Mouse (Mus musculus) mouse trophoblast stem cell (cell line): Measurements from ENCODE around the gene Calml4.
"Not testable (repeated sequence)": the region's sequence is repeated elsewhere in the genome, so short reads cannot be mapped to it uniquely, and the experiment has no call there.

Source experiments
- in situ Hi-C, 2 experiments: fragments of 300-500 bp; cut with MseI, MboI; formaldehyde crosslinking; loops; 2 replicates in 1 of 2; 3 replicates in 1 of 2; pipeline ENCODE4 v1.15.1; 2025

Gene Calml4

DNA sequence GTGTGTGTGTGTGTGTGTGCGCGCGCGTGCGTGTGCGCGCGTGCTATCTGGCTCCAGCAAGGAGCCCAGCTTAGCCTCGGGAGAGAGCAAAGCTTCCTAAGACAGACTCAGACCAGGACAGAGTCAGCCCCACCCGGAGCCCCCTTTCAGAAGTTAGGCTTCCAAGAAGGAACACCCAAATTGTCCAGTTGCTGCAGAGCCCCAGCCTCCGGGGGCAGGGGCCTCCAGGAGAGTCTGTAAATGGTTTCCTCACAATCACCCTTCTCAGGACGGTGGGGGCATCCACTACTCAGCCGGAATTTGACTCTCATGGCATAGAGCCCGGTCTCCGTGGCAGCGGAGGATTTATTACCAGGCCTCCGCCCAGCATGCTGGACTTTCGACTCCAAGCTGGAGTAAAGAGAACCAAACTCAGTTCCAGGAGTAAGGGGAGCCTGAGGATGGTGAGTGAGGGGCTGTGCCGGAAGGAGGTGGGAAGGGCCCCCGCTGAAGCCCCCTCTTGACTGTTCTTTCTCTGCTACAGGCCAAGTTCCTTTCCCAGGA lies at the start of gene Calml4:
Gene Calml4 (plus strand): TSS at position 362 of the 543 bp plus-strand sequence.
- in situ Hi-C loops = no loop called here

DNA sequence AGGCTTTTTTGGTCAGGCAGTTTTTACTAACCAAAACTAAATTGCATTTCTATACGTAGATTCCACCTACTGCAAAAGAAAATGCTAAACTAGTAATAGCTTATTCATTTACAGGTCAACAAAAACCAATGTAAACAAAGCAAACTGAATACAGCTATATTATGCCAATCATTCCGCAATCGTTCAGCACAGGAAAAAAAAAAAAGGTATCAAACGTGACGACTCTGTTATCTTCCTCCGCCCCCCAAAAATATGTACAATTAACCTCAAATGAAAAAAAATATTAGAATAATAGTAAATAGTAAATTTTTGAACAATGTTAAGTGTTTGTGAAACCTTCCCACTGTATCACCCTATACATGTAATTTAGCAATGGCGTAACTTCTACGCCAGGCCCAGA lies 47.8 kb upstream of the Calml4 start:
- in situ Hi-C loops = no loop called here

DNA sequence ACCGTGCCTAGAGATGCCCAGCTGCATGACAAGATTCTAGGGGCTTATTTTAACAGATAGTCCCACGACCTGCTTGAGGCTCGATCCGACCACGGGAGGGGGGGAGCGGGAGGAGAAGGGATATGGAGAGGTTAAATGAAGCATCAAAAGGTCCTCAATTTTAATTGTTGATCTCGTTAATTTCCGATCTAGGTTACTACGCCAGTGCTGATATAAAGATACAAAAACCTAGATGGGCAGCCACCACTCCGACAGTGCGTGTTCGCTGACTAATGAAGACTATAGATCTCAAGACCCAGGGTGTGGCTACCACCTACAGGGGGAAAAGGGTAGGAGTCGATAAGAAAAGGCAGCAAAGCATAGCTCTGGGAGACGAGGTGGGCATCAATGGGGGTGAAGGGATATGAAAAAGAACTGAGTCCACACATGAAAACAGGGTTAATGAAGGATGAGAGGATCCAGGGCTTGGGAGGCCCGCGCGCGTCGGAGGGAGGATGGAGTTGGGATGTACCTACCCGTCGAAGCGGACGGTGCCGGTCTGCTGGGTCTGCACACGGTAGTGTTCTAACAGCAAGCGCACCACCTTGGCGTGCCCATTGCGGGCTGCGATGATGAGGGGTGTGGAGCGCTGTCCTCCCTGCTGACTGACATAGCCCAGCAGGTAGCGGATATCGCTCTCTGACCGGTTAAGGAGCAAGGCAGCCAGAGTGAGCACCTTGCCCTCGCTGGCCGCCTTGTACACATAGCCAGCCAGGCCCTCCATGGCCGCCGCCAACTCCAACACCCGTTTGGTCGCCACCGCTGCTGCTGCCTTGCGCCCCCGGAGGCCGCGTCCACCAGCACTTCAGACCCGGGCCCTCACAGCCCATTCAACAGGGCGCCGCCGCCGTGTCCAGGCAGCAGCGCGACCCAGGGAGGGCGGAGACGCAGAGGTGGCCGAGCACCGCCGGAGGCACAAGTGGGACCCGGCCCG lies 47.1 kb upstream of the Calml4 start:
- in situ Hi-C loops = no loop called here

DNA sequence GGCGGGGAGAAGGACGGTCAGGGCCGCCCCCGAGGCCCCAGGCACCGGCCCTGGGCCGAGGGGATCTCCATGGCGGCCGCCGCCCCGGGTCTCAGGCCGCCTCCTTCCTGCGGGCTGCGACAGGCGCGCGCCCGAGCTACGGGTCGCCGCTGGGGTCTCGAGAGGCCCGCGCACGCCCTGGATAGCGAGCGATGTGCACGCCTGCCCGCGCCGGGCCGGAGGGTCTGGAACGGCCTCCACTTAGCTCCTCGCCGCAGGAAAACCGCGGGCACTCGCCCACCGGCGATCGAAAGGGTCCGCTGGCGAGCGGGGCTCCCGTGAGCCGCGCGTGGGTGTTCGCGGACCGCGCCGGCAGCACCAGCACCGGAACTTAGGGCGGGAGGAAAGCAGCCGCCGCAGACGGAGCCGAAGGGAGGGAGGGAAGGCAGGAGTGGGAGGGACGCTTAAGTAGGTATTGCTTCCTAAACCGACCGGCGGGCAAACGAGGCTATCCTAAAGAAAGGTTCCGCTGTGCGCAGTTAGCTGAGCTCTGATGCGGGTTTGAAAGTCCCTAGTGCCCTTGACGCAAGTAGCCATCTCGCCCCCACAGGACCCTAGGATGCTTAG lies 46.3 kb upstream of the Calml4 start, which contains the start of gene Fem1b:
Gene Fem1b (minus strand): TSS at position 419 of the 606 bp plus-strand sequence.
- in situ Hi-C loops = no loop called here

DNA sequence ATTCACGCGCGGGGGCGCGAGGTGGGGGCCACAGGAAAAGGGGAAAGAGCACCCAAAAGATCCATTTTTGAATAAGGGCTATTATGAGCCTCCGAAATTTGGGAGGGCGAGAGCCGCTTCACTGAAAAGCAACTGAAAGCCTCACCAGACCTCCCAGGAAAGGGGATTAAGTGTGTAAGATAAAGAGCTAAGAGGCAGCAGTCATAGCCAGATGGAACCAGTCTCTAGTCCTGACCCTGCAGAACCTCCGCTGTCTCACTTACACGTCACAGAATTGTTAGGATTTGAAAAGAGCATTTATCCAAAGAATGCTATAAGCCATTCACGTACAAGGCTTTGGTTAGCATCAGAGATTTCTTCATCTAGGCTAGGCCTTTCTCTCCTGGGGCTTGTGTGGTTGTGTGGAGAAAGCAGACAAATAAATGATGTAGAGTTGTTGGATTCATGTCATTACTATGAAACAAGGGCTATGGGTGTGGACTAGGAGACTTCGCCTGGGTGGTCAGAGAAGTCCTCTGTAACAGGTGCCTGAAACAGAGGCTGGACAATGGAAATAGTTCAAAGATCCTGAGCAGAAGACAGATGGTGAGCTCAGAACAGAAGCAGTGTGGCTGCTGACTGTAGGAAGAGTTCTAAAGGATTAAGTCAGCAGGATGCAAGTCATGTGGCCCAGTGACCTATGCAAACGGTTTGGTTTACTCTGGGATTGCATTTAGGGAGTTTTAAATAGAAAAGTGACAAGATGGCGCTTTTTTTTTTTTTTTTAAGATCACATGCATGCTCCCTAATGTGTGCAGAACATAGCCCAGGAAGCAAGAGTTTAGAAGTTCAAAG lies 45.4 kb upstream of the Calml4 start:
- in situ Hi-C loops = no loop called here

DNA sequence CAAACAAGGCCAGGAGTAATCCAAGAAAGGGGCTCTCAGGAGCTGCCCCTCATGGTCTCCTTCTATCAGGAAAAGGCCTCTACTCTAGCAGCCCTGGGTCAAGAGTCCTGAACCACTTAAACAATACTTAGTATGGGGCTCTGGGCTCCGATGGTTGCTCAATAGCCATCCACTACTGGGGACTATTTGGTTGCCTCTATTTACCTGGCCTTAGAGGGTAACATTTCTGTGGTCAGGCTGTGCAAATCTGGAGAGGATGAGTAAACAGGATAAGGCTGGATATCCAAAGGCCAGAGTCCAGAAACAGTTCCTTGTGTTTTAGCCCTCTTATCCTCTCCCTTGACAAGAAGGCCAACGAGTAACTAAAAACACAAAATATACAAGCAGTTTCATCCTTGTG lies 43.1 kb upstream of the Calml4 start:
- in situ Hi-C loops = no loop called here

DNA sequence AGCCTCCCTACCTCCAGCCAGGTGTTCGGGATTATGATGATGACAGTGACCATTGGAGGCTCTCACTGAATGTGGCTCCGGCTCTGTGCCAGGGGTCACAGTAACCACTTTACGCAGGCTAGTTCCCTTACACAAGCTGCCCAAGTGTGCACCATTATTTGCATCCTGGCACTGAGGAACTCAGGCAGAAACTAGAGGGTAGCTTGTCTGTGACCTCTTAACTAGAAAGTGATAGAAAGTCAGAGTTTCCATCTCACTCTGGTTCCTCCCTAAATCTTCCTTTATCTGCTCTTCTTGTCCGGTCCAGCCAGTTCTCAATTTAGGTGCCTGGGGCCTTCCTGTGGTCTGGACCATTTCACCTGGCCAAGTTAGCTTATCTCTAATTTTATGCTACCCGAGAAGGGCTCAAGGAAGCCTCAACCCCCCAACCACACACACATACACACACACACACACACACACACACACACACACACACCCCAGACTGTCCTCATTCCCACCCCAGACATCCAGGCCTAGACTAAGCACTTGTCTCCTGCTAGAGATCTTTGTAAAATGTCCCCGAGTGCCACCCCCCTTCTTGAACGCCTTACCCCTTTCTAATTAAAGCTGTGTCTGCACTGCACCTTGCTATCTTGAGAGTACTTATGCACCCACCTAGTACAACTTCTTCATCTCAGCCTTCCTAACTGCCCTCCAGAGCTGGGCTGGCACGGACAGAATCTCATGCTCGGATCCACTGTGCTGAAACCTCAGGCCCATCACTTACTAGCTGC lies 41.4 kb upstream of the Calml4 start:
- in situ Hi-C loops = no loop called here

DNA sequence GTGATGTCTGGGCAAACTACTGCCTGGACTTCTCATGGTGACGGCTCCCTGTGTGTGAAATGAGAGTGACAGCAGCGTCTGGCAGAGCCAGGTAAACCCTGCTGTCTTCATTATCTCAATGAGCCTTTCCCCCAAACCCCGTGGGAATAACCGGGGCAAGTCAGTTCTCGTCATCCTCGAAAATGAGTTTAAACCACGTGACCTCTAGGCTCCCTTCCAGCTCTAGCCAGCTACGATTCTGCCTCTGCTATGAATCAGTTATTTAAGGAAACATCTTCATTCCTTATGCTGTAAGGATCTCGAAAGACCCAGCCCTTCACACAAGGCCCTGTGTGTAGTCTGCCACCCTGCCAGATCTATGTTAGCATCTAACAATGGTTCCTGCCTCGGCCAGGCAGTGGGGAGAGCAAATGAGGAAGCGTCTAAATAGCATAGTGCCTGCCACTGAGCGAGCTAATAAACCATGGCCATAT lies 40.7 kb upstream of the Calml4 start:
- in situ Hi-C loops = no loop called here

DNA sequence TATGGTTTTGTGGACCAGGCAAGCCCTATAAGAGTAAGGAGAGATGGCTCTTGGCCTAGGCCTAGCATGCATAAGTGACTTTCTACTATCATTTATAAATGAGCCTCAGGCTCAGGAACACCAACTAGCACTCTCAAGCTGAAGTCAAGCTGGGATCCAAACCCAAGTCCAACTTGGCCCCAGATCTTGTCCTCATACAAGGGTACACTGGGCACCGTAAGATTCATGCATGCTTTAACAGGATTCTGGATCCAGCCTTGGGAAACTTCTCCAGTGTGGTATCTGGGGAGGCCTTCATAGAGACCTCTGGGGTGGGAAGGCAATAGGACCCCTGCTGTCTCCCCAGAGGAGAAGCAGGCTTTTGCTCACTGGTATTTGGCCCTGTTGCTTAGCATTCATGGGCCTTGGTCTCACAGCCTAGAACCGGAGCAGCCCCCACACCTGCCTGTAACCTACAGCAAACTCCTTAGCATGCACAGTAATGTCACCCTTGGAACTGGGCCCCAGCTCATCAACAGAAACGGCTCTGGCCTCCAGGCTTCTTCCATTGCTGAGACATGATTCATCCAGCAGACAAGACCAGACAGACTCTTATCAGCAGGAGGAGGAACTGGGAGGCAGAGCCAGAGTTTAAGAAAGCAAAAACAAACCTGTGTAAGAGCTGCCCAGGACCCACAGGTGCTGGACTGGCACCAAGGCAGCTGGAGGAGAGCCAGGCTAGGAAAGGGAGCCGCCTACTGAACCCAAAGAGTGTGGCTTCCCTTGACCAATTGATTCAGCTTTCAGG lies 39.9 kb upstream of the Calml4 start:
- in situ Hi-C loops = no loop called here

DNA sequence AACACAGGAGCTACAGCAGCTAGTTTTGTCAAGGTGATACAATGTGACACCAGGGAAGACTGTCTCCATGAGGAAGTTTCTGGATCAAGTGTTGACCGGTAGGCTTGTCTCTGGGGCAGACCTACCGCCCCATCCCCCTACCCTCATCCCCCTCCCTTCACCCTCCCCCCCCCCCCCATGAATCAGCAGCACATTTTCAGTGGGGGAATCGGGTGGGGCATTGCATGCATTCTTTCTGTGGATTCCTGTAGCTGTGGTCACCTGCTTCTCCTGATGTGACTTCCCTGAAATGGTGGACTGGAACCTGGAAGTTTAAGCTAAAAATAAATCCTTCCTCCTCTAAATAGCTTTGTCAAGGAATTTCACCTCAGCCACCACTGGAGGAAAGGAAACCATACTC lies 38.4 kb upstream of the Calml4 start:
- in situ Hi-C loops = no loop called here

DNA sequence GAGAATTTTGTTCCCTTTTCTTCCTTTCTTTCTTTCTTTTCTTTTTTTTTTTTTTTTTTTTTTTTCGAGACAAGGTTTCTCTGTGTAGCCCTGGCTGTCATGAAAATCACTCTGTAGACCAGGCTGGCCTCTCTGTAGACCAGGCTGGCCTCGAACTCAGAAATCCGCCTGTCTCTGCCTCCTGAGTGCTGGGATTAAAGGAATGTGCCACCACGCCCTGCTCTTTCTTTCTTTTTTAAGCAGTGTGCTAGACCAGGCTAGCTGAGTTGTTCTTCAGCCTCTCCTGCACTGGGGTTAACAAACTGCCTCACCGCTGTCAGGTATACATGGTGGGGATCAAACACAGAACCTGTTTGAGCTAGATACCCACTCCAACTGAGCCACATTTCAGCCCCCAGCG lies 38.0 kb upstream of the Calml4 start:
- in situ Hi-C loops = not testable (repeated sequence)

DNA sequence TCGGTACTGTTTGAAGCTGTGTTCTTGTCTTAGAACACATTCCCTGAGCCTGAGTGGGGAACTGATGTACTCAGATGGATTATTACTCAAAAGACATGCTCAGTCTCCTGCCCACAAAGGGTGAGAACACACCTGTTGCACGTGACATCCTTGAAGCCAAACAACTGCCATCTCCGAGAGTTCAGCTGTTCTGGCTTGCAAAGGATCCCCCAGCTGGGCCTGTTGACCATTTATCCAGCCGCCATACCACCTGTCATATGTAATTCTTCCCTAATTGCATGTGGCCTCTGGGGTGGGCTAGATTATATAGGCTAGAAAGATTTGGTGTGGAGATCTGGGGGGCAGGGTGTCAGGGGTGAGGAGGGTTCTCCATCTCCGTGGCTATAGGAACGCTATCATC lies 37.1 kb upstream of the Calml4 start:
- in situ Hi-C loops = no loop called here

DNA sequence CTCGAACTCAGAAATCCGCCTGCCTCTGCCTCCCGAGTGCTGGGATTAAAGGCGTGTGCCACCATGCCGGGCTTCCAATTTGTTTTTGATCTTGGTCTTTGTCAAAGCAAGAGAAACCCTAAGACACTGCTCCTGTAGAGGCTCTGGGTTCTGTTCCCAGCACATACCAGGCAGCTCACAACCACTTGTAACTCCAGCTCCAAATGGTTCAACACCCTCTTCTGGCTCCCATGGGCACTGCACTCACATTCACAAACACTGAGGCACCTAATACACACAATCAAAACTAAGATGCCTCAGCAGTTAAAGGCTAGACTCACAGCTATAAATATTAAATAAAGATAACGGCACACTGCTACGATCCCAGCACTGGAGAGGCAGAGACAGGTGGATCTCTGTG lies 36.1 kb upstream of the Calml4 start:
- in situ Hi-C loops = no loop called here

DNA sequence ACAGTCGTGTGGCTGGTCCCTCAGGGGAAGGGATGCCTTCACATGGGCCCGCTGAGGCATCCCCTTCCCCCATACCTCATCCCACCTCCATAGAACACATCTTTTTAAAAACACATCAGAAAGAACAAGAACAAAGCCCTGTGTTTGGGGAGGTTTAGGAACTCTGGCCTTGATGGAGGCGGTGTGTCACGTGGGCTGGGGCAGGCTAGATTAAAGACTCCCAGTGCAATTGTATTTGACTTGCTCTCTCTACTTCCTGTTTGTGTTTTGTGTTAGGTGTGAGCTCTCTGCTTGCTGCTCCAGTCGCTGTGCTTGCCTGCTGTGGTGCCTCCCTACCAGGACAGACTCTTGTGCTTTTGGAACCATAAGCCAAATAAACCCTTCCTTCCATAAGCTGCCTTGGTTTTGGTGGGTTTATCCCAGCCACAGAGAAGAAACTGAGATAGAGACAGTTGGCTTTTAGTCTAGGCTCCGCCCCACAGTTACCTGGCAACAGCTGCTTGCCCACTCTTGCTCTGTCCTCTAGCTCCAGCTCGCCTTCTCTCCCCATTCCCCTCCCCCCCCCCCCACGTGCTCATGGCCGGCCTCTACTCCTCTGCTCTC lies 32.0 kb upstream of the Calml4 start:
- in situ Hi-C loops = no loop called here

DNA sequence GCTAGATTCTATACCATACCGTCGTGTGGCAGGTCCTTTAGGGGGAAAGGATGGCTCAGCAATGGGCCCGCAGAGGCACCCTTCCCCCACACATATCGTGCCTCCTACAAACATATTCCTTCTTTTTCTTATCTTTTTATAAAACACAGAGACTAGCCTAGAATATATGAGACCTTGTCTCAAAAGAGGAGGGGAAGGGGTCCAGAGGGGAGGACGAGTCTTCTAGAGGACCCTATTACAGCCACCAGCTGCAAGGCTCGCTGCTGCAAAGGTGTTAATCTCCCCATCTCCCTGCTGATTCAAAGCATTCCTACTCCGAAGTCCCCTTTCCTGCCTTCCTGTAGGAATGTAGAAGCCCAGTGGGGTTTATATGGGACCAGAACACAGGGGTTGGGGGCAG lies 31.4 kb upstream of the Calml4 start:
- in situ Hi-C loops = no loop called here

DNA sequence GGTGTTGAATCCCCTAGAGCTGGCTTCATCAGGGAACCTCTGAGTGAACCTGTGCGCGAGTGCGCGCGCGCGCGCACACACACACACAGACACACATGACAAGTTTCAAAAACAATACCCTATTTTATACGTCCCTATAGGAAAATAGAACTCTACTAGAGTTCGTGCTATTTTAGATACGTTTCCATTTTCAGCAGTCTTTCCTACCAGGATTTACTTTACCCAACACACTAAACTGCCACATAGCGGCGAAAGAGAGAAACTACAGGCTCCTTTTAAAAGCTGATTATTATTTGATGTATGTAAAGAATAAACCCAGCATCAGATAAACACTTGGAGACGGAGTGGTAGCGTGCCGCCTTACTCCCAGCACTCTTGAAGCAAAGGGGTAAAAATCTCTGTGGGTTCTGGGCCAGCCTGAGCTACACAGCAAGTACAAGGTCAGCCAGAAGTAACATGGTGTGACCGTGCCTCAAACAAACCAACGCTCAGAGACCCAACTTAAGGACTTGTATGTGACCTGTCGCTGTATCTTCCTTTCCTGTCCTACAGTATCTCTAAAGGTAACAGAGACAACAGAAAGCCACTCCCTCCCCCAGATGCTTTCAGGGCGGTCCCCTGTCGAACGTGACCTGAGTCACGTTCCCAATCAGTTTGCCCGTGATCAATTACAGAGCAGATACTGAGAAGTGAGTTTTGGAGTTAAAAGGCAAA lies 29.8 kb upstream of the Calml4 start:
- in situ Hi-C loops = no loop called here

DNA sequence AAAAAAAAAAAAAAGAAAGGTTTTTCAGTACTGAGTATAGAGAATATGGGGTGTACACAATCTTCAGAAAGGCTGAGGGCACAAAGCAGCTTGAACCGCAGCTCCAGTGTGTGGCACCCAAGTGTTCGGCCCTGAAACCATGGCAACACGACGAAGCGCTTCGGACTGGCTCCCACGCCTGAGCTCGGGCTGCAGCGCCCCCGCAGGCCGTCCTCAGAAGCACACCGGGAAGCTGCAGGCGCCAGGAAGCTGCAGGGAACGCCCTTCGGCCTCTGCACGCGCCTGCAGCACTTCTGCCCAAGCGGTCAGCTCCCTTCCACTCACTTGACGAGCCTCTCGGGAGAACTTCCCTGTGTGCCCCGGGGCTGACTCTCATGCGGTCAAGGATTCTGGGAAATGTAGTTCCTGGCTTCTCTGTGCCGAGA lies 29.2 kb upstream of the Calml4 start:
- in situ Hi-C loops = no loop called here

DNA sequence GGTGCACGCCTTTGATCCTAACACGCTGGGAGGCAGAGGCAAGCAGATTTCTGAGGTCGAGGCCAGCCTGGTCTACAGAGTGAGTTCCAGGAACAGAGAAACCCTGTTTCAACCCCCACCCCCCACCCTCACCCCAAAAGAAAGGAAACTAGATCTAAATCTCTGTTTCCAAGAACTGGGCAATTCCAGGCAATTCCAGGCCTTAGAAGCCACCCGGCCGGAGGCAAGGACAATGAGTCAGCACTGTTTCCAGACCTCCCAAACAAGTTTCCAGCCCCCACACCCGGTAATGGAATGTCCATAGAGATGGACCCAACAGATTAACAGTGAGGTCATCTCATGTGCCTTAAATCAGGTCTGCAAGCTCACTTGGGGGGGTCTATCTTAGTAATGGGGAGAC lies 28.0 kb upstream of the Calml4 start:
- in situ Hi-C loops = no loop called here

DNA sequence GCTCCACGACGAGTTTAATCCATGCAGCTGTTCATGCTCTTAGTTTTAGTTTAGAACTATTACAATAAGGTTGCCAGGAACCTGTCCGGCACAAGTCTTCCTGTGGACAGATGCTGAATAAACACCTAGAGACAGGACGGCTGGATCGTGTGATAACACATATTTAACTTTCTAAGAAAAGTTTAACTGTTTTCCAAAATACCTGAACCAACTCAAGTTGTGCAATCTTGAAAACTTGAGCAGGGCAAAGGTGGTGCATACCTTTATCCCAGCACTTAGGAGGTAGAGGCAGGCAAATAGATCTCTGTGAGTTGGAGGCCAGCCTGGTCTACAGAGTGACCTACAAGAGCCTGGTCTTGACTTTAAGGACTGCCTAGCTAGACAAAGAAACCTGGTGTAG lies 23.0 kb upstream of the Calml4 start:
- in situ Hi-C loops = no loop called here
